Mouse (Mus musculus): ENCODE results near the gene Rasgef1b.

DNA sequence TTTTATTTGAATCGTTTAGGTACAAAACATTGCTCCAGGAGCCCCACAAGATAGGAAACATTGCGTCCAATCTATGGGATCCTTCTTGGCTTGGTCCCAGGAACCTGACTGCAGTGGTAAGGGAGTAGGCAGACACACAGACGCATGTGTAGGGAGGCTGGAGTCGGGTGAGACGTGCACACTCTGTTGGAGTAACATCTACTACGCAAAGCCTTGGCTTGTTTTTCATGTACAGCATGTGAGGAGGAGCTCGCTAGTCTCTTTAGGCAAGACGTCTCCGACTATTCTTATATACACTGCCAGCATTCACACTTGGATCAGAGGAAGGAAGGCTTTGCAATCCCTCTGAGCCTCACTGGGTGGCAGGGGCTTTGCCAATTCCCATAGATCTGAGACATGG is 315.5 kb downstream of the Rasgef1b start:
- TF ChIP-seq CTCF (IDR thresholded peaks at IDR 0.05; ENCODE audit: borderline replicate concordance, control insufficient read depth, extremely low read depth, insufficient read depth, low read length, poor library complexity) (no peak), POLR2A (IDR thresholded peaks at IDR 0.05; ENCODE audit: control insufficient read depth, extremely low read depth, insufficient read depth, low read length, poor library complexity) (no peak)
